Mouse (Mus musculus) cerebellum, adult 2 months (tissue): ENCODE data around the gene Ptrh1.

ENCODE experiments used
- CTCF ChIP-seq: fragments of 200-500 bp; IDR thresholded peaks from 2 replicates; pipeline ENCODE4 v1.5.1; 2011; ENCODE audit warnings: low read depth, mild to moderate bottlenecking, control low read depth, low read length, moderate library complexity, borderline replicate concordance; ENCODE audit not compliant: insufficient read depth
- POLR2A ChIP-seq: fragments of 200-500 bp; IDR thresholded peaks from 2 replicates; pipeline ENCODE4 v1.6.1; 2011; ENCODE audit warnings: low read length, control low read depth, borderline replicate concordance; ENCODE audit not compliant: insufficient read depth

GRCm38 (mm10) chr2:32771886-32772285 lies 3.7 kb upstream of the Ptrh1 start:
- TF ChIP-seq CTCF = no peak
- TF ChIP-seq POLR2A = no peak
